Mouse (Mus musculus) bone marrow macrophage, adult 2 months (primary cell): ENCODE data around the gene Palld.

ENCODE experiments used
- CTCF ChIP-seq: IDR thresholded peaks from 2 replicates; pipeline ENCODE4 v1.5.1; 2012; ENCODE audit warnings: low read depth, mild to moderate bottlenecking, low read length, moderate library complexity
- POLR2A ChIP-seq: IDR thresholded peaks from 2 replicates; pipeline ENCODE4 v1.6.1; 2012; ENCODE audit warnings: mild to moderate bottlenecking, low read depth, low read length, borderline replicate concordance

- TF ChIP-seq POLR2A (no peak), CTCF (no peak)
Observed at GRCm38 (mm10) chr8:61617049-61617448, 285.4 kb downstream of the Palld start.
